Mouse (Mus musculus): Measurements from ENCODE around the gene Tmem236. TPM values are rescaled to one million over a fixed set of nuclear protein-coding genes. Genes with fewer than 3 reads are reported as not detected.

Tmem236 gene
- polyA plus RNA-seq, 1 experiment from 2014 or later, result 0.08 TPM

GRCm38 (mm10) chr2:14244668-14245067, 70.3 kb downstream of the Tmem236 start:
- no peak overlapping the region for H3K27ac ChIP-seq (ENCODE audit: low read depth, low read length)
- 90% methylated on average over 2 of the region's 2 CpGs for WGBS
- no peaks in the 10 kb centered on the region for H3K9me3 ChIP-seq (ENCODE audit: control insufficient read depth, low read length)
- H3K9ac ChIP-seq (ENCODE audit: low read depth, low read length), result no peak overlapping the region
- no peaks in the 10 kb centered on the region for H3K4me1 ChIP-seq (replicated peaks; ENCODE audit: control insufficient read depth, insufficient read depth, low read length)
- no peaks in the 10 kb centered on the region for H3K36me3 ChIP-seq (ENCODE audit: control insufficient read depth, insufficient read depth, low read length)
- no peaks in the 10 kb centered on the region for H3K27me3 ChIP-seq (ENCODE audit: control insufficient read depth, insufficient read depth, low read length)
- ATAC-seq (ENCODE audit: low FRiP score), result no peak
- no peak for DNase-seq (ENCODE audit: low spot score)
- no peak overlapping the region for H3K4me3 ChIP-seq (ENCODE audit: low read depth, low read length)
- no peak overlapping the region for H3K4me2 ChIP-seq (replicated peaks; ENCODE audit: low read depth, low read length)

- no peak for DNase-seq (ENCODE audit: low spot score)
- no peaks in the 10 kb centered on the region for H3K9me3 ChIP-seq (ENCODE audit: control insufficient read depth, low read length)
- H3K27me3 ChIP-seq (ENCODE audit: control insufficient read depth, insufficient read depth, low read length), result no peaks in the 10 kb centered on the region
- H3K4me3 ChIP-seq (ENCODE audit: low read depth, low read length), result no peak overlapping the region
- no peak for ATAC-seq (ENCODE audit: low FRiP score)
- WGBS, result 86% methylated on average over 3 of the region's 3 CpGs
- no peaks in the 10 kb centered on the region for H3K4me1 ChIP-seq (replicated peaks; ENCODE audit: control insufficient read depth, insufficient read depth, low read length)
- no peak overlapping the region for H3K9ac ChIP-seq (ENCODE audit: low read depth, low read length)
- no peak overlapping the region for H3K4me2 ChIP-seq (replicated peaks; ENCODE audit: low read depth, low read length)
- no peaks in the 10 kb centered on the region for H3K36me3 ChIP-seq (ENCODE audit: control insufficient read depth, insufficient read depth, low read length)
- no peak overlapping the region for H3K27ac ChIP-seq (ENCODE audit: low read depth, low read length)
Observed at GRCm38 (mm10) chr2:14249839-14250564, 75.7 kb downstream of the Tmem236 start.

DNA sequence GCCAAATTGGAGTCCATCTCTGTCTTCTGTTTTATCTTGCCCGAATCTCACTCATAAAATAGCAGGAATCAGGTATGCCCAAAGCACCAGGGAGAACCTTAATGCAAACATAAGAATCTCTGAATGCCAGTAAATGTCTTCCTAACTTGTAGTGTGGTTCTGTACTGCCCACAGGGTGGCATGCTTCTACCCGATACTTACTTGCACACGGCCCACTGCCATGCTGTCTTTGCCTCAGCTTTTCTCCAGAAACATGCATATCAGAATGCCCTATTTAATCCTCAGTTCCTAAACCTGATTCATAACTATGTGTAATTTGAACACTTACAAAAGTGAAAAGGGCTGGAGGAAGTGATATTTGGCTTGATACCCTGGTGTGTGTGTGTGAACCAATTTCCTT, 77.6 kb downstream of the Tmem236 start:
- H3K4me3 ChIP-seq (ENCODE audit: low read depth, low read length), result no peak overlapping the region
- no peak overlapping the region for H3K27ac ChIP-seq (ENCODE audit: low read depth, low read length)
- 87% methylated on average over 3 of the region's 3 CpGs for WGBS
- no peaks in the 10 kb centered on the region for H3K36me3 ChIP-seq (ENCODE audit: control insufficient read depth, insufficient read depth, low read length)
- ATAC-seq (ENCODE audit: low FRiP score) (no peak), DNase-seq (ENCODE audit: low spot score) (no peak)
- H3K9me3 ChIP-seq (ENCODE audit: control insufficient read depth, low read length), result no peaks in the 10 kb centered on the region
- H3K4me2 ChIP-seq (replicated peaks; ENCODE audit: low read depth, low read length), result no peak overlapping the region
- no peaks in the 10 kb centered on the region for H3K4me1 ChIP-seq (replicated peaks; ENCODE audit: control insufficient read depth, insufficient read depth, low read length)
- H3K9ac ChIP-seq (ENCODE audit: low read depth, low read length), result no peak overlapping the region
- H3K27me3 ChIP-seq (ENCODE audit: control insufficient read depth, insufficient read depth, low read length), result no peaks in the 10 kb centered on the region

GRCm38 (mm10) chr2:14258345-14258850, 84.1 kb downstream of the Tmem236 start:
- H3K27me3 ChIP-seq (ENCODE audit: control insufficient read depth, insufficient read depth, low read length), result no peaks in the 10 kb centered on the region
- no peak overlapping the region for H3K9ac ChIP-seq (ENCODE audit: low read depth, low read length)
- H3K4me3 ChIP-seq (ENCODE audit: low read depth, low read length), result no peak overlapping the region
- no peaks in the 10 kb centered on the region for H3K4me1 ChIP-seq (replicated peaks; ENCODE audit: control insufficient read depth, insufficient read depth, low read length)
- H3K4me2 ChIP-seq (replicated peaks; ENCODE audit: low read depth, low read length), result no peak overlapping the region
- H3K36me3 ChIP-seq (ENCODE audit: control insufficient read depth, insufficient read depth, low read length), result no peaks in the 10 kb centered on the region
- no peak for ATAC-seq (ENCODE audit: low FRiP score)
- no peaks in the 10 kb centered on the region for H3K9me3 ChIP-seq (ENCODE audit: control insufficient read depth, low read length)
- H3K27ac ChIP-seq (ENCODE audit: low read depth, low read length), result no peak overlapping the region
- no peak for DNase-seq (ENCODE audit: low spot score)

GRCm38 (mm10) chr2:14262090-14262489, 87.8 kb downstream of the Tmem236 start:
- Histone ChIP-seq H3K4me2 (replicated peaks; ENCODE audit: low read depth, low read length) (no peak overlapping the region), H3K27me3 (ENCODE audit: control insufficient read depth, insufficient read depth, low read length) (no peaks in the 10 kb centered on the region), H3K36me3 (ENCODE audit: control insufficient read depth, insufficient read depth, low read length) (no peaks in the 10 kb centered on the region), H3K4me3 (ENCODE audit: low read depth, low read length) (no peak overlapping the region), H3K4me1 (replicated peaks; ENCODE audit: control insufficient read depth, insufficient read depth, low read length) (no peaks in the 10 kb centered on the region), H3K9ac (ENCODE audit: low read depth, low read length) (no peak overlapping the region), H3K27ac (ENCODE audit: low read depth, low read length) (no peak overlapping the region), H3K9me3 (ENCODE audit: control insufficient read depth, low read length) (no peaks in the 10 kb centered on the region)
- DNase-seq (ENCODE audit: low spot score) (no peak), ATAC-seq (ENCODE audit: low FRiP score) (no peak)
- WGBS, result 87% methylated on average over 1 of the region's 1 CpGs

GRCm38 (mm10) chr2:14269160-14269559, 94.8 kb downstream of the Tmem236 start:
- 80% methylated on average over 1 of the region's 1 CpGs for WGBS
- Histone ChIP-seq H3K4me1 (replicated peaks; ENCODE audit: control insufficient read depth, insufficient read depth, low read length) (no peaks in the 10 kb centered on the region), H3K9ac (ENCODE audit: low read depth, low read length) (no peak overlapping the region), H3K4me2 (replicated peaks; ENCODE audit: low read depth, low read length) (no peak overlapping the region), H3K36me3 (ENCODE audit: control insufficient read depth, insufficient read depth, low read length) (no peaks in the 10 kb centered on the region), H3K27me3 (ENCODE audit: control insufficient read depth, insufficient read depth, low read length) (no peaks in the 10 kb centered on the region), H3K27ac (ENCODE audit: low read depth, low read length) (no peak overlapping the region), H3K9me3 (ENCODE audit: control insufficient read depth, low read length) (no peaks in the 10 kb centered on the region), H3K4me3 (ENCODE audit: low read depth, low read length) (no peak overlapping the region)
- ATAC-seq (ENCODE audit: low FRiP score) (no peak), DNase-seq (ENCODE audit: low spot score) (no peak)

MicroRNAs within 50 kb of the gene (microRNA counts, 519-probe panel; counts per million panel counts)
- microRNA mmu-miR-511, result not detected

Other genes starting within 250 kb of the Tmem236 start
- gene Hacd1, start 118.4 kb upstream of the Tmem236 start, polyA plus RNA-seq (2014; fragmentation: Nextera tagmentation; extraction: Ambion mirVana), result 50.2 and 50.9 TPM in 2 replicates
- gene Stam, start 100.4 kb upstream of the Tmem236 start, polyA plus RNA-seq (2014; fragmentation: Nextera tagmentation; extraction: Ambion mirVana), result 116 TPM in 2 replicates
- gene Mrc1, start 54.9 kb downstream of the Tmem236 start, polyA plus RNA-seq (2014; fragmentation: Nextera tagmentation; extraction: Ambion mirVana), result 5.7 and 6.9 TPM in 2 replicates
- 0.91 and 1.5 TPM in 2 replicates for gene Slc39a12, start 213.8 kb downstream of the Tmem236 start, polyA plus RNA-seq (2014; fragmentation: Nextera tagmentation; extraction: Ambion mirVana)